Mouse (Mus musculus): ENCODE results near the gene 2410004B18Rik.

Gene 2410004B18Rik

DNA sequence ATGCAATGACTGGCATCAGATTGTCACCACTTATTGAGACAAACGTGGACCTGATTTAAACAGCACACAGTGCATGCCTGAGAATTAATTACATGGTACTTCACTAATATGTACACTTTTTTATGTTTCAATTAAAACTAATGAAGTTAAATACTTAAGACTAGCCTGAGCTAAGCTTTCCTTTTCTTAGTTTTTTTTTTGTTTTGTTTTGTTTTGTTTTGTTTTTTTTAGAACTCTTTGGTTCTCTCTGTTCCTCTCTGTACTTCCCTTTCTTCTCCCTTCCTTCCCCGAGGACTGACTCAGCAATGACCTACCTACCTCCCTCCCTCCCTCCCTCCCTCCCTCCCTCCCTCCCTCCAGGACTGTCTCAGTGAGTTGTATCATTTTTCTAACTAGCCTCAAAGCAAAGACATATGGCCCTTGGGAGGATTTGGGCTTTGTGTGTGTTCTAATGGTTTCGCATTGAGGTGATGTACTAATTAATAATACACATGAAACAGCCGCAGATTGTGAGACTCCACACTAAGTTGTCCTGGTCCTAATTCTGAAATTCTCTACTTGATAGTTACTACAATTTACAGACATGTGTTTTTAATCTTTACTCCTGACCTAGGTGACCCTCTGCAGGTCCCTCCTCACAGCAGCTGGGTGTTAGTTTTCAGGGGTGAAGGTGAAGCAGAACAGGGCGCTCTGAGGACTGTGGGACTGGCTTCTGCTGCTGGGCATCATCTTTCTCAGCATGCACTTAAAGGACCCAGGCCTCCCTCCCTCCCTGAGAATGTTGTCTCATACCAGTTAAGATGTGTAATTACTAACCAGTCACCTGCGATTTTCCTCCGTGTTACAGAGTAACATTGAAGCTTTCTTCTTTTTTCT is 8.1 kb upstream of the 2410004B18Rik start:
- DNase-seq (ENCODE audit: low read depth, low spot score), result no peak

DNA sequence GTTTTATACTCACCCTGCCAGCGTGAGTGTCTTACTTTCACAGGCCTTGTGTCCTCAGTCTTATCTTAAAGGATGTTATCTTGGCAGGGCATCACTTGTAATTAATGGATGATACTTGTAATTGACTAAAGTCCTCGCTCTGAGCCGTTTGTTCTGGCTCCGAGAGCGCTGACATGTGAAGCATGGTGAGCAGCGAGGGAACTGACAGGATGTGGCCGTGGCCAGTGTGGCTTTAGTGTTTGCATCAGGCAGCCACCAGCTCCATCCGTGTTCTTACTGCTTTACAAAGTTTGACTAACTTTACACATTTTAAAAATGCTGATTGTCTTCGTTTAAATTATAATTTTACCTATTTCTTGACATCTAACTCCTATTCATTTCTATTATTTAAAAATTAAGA is 4.0 kb upstream of the 2410004B18Rik start:
- DNase-seq (ENCODE audit: low read depth, low spot score), result no peak

DNA sequence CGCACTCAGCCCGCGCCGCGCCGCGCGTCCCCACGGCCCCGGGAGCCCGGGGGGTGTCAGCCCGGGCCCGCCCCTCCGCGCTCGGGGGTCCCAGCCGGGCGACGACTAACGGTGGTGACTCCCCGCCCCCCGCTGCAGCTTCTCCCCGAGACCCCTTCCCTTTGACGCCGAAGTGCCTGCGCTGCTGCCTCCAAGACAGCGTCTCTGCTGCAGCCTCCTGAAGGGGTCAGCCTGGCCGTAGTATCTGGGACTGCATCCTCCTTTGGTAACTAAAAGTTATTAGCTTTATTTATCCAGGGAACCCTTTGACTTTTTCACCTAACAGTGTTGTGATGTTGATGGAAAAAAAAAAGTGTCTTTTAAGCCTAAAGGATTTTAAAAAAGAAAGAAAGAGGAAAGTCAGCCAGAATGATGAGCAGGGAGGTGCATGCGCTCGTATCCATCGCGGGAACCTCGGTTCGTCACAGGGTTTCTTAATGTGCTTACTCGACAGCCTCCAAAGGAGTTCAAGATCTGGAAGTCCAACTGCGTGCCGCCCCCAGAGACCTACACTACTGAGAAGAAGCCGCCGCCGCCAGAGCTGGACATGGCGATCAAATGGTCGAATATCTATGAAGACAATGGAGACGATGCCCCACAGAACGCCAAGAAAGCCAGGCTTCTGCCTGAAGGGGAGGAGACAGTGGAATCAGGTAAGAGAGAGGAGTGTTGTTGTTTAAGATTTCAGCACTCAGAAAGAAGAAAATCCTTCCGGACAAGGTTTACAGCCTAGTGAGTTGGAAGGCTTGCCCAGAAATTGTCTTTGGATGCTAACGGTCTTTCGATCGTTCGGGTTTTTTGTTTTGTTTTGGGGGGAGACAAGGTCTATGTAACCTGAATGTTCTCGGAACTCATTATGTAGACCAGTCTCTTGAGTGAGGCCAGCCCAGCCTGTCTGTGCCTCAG is 863 bp downstream of the 2410004B18Rik start:
- no peak for DNase-seq (ENCODE audit: low read depth, low spot score)

DNA sequence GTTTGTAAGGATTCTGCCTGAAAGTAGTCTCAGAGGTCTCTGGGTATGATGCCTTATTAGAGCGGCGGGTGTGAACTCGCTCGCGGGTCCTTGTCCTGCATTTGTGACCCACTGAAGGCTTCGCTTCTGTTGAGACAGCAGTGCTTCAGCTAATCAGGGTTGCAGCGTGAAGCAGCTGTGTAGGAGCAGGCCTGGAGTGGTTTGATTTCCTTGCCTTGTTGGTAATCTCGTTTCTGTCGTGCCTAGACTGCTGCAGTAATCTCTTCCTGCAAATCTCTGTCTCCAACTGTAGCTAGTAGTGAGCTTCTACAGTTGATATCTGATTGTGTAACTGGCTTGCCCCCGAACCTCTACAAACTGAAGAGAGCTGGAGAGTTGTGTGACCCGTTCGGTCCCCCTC is 1.6 kb downstream of the 2410004B18Rik start:
- no peak for DNase-seq (ENCODE audit: low read depth, low spot score)

DNA sequence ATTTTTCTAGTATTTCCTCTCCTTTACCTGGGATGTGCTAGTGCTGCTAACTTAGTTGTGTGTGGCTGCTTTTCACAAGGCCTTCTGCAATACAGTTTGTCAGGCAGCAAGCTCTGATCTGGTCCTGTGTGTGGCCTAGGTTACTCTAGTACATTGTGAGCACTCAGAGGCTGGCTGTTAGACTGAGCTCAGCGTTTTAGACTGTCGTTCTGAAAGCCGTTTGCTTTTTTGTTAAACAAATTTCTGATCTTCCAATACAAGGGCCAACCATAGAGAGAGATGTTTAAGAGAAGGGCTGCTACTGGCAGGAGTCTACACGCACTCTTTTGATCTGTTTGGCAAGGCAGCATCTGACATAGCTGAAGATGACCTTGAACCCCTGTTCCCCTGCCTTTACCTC is 2.2 kb downstream of the 2410004B18Rik start:
- DNase-seq (ENCODE audit: low read depth, low spot score), result no peak

DNA sequence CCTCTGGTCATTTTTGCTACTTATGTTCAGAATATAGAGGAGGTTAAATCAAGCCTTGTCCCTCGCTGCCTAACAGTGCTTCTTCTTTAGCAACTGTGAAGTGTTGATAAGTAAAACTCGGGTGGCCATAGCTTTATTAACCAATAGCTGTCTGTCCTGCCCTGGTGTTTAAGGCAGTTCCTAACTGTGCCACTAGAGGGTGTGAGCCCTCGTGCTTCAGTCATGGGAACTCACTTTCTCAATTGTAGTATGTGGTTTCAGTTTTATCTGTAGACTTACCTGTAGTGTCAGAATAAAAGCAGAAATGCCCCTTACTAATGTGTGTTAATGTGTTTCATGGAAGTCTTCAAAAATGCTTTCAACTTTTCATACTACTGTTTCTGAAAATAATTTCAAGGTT is 4.2 kb downstream of the 2410004B18Rik start:
- no peak for DNase-seq (ENCODE audit: low read depth, low spot score)

DNA sequence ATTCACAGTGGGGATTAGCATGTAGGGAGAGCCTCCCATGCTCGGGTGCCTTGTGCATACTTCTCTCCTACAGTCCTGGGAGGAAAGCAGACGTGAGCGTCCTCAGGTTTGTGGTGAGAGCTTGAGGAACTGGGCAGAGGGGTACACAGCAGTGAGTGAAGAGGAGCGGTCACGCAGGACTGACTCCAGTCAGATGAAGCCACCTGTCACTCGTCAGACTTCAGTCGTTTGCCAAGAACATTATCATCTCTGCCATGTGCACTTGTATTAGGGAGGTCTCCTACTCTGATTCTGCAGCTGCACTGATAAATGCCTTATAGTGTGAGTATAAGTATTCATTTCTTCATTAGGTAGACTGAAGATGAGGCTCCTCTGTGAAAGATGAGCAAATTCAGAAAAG is 6.5 kb downstream of the 2410004B18Rik start:
- no peak for DNase-seq (ENCODE audit: low read depth, low spot score)

DNA sequence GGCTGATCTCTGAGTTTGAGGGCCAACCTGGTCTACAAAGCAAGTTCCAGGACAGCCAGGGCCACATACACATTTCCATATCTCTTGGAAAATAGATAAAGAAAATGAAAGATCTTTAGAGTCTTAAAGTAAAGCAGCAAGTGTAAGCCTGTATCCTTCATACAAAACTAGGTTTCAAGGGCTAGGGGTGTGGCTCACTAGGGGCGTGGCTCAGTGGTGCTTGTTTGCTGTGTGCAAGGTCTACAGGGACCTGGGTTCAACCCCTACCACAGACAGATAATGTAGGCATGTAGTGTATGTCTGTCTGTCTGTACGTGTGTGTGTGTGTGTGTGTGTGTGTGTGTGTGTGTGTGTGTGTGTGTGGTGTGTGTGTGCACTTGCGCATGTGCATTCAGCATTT is 8.1 kb downstream of the 2410004B18Rik start:
- no peak for DNase-seq (ENCODE audit: low read depth, low spot score)

DNA sequence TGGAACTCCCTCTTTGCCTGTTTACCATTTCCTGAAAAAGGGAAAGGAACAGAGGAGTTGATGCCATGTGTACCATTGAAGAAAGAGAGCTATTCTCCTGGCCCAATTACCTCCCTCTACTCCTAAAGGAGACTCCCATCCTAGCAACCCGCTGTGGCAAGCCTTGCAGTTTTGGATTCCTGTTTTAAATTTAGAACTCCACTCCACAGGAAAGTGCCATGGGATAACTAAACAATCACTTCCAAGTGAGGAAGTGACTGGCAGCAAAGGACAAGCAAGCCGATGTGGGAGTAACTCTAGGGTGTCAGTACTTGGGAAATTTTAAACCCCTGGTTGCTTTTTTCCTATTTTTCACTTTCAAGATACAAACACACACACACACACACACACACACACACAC is 8.8 kb downstream of the 2410004B18Rik start:
- no peak for DNase-seq (ENCODE audit: low read depth, low spot score)

DNA sequence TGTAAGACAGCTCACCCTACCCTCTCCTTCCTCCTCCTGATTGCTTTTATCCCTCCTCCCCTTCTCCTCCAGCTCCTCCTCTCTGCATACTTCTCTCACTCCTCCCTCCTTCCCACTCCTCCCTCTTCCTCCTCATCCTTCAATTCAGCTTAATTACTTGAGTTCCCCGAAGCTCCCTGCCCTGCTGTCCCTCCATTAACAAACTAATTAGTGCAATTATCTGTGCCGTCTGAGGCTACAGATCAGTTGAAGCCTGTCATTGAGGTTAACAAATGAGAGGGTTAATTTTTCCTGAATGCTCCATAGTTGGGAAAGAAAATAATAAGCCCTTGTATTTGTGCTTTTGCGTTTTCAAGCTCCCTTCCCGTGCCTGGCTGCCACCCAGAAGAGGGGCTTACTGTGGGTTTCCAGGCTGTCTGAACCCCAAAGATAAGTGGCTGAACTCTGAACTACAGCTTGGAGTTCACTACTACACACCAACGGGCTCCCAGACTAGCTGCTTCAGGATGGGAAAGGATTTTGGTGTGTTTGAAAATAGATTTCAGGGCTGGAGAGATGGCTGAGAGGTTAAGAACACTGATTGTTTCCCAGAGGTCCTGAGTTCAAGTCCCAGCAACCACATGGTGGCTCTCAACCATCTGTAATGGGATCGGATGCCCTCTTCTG is 9.9 kb downstream of the 2410004B18Rik start:
- no peak for DNase-seq (ENCODE audit: low read depth, low spot score)

DNA sequence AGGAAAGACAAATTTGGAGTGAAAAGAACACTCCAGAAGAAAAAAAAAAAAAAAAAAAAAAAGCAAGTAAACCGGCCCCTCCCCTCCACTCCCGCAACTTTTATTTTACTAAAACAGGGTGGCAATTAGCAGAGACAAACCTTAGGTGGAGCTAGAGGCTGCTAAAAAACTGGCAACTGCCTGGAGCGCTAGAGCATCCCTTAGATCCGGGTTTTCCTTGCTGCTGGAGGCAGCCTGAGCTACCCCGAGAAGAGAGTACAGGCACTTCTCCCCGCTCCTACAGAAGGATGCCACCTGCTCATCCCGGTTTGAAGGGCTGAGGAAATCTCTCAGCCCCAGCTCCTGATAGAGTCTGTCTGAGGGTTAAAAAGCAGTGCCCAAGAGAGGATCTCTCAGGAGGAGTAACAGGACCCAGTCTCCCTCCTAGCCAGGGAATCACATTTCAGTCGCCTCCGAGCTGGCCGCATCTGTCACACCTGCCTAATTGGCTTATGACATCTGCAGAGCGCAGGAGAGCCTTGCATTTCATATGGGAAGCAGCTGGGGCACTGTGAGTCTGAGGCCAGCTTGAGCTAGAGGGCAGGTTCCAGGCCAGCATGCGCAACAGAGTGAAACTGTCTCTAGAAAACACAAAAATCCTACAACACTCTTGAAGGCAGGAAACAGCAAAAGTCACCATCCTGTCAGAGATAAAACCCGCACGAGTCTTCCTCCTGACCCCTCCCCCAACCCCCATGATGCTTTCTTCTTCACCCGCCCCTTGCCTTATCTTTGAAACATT is 12.4 kb downstream of the 2410004B18Rik start:
- DNase-seq (ENCODE audit: low read depth, low spot score), result peak; percentile 59

DNA sequence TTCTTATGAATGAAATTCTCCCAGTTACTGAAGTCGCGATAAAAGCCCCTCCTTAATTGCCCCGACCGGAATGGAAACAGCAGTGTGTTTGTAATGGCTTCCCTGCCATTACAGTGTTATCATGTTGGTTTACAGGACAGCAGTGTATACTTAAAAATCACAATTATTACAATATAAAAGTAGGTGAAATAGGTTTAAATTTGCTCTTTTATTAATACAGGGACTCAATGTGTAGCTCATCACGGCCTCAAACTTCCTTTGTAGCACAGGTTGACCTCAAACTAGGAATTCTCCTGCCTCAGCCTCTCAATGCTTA is 13.0 kb downstream of the 2410004B18Rik start:
- no peak for DNase-seq (ENCODE audit: low read depth, low spot score)

DNA sequence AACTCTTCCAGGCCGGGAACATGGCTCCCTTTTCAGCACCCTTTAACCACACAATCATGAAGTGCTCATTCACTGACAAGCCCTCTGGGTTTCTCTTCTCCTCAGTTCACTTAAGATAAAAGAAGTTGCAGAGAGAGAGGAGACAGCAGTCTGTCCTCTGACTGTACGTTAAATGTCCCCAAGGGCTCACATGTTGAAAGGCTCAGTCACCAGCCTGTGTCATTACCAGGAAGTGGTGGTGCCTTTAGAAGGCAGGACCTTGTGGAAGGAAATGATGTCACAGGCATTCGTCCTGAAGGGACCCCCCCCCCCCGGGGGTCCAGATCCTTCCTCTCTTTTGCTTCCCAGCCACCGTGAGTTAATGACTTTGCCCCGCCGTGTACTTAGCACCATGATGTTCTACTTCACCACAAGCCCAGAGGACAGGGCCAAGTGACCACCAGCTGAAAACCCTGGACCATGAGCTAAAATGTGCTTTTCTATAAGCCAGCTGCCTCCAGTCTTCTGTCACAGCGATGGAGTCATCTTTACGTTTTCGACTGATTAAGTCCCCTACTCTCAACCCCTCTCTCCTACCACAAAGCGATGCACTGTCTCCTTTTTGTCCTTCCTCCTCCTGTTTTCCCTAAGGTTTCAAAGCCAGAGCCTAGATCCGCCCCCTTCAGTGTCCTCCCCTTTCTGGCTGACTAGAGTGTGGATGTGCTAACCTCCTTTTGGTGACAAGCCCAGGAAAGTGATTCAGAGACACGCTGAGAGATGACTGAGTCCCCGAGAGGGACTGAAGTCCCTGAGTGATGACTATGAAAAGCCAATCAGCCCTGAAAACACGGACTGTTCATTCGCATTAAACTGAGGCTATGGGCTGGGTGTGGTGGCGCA is 13.7 kb downstream of the 2410004B18Rik start:
- no peak for DNase-seq (ENCODE audit: low read depth, low spot score)

DNA sequence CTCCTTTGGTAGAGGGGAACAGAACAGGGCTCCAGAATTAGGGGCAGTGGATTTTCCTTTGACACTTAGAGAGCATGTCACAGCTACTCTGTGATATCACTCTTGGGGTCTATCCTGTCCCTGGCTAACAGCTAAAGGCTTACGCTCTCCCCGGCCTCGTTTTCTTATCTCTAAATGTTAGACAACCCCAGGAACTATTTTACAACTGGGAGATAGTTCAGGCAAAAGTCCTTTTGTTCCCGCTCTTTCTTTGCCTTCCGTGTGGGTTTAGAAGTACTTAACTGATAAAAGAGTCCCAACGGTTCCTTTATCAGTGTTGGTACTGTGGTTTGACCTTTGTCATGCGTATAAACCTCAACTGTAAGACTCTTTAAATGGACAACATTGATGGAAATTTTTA is 15.1 kb downstream of the 2410004B18Rik start:
- DNase-seq (ENCODE audit: low read depth, low spot score), result no peak

DNA sequence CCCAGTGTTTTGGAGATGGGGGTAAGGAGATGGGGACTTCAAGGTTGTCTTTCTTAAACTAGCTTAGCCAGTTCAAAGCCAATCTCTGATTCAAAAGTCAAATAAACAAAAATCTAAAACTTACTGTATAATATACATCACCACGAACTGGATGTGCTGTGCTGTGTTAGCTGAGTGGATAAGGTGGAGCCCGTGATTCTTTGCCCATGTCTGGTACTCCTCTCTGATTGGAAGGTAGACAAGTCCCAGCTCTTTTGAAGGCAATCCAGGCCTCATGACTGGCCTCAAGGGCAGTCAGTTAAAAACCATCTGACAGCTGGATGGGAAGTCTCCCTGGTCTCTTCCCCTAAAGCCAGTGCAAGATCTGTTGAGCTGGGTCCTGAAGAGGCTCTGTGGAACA is 15.6 kb downstream of the 2410004B18Rik start:
- DNase-seq (ENCODE audit: low read depth, low spot score), result no peak

DNA sequence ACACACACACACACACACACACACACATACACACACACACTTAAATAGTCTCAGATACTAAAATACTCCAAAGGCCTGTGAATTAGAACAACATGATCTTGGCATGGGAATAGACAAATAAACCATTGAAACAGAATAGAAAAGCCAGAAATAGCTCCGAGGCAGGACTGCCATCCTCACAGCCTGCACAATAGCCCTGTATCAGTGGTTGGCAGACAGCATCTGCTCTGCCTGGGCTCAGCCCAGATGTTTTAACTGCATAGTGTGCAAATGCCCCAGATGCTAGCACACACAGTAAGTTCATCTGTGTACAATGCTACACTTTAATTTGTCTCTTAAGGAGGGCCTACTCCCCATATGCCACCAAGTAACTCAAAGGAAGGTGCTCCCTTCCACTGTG is 22.0 kb downstream of the 2410004B18Rik start:
- DNase-seq (ENCODE audit: low read depth, low spot score), result no peak

DNA sequence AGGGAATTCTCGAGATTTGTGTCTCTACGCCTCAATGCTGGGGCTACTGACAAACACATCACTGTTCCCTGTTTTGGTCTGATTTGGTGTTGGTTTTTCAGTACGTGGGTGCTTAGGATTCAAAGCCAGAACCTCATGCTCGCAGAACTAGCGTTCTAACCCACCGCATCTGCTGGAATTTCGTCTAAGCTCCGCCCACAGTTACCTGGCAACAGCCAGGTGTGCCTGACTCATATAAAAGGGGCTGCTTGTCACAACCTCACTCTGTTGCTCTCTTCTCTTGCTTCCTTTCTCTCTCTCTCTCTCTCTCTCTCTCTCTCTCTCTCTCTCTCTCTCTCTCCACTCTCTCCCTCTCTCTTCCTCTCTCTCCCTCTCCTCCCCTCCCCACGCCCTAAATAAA is 24.6 kb downstream of the 2410004B18Rik start:
- DNase-seq (ENCODE audit: low read depth, low spot score), result no peak

DNA sequence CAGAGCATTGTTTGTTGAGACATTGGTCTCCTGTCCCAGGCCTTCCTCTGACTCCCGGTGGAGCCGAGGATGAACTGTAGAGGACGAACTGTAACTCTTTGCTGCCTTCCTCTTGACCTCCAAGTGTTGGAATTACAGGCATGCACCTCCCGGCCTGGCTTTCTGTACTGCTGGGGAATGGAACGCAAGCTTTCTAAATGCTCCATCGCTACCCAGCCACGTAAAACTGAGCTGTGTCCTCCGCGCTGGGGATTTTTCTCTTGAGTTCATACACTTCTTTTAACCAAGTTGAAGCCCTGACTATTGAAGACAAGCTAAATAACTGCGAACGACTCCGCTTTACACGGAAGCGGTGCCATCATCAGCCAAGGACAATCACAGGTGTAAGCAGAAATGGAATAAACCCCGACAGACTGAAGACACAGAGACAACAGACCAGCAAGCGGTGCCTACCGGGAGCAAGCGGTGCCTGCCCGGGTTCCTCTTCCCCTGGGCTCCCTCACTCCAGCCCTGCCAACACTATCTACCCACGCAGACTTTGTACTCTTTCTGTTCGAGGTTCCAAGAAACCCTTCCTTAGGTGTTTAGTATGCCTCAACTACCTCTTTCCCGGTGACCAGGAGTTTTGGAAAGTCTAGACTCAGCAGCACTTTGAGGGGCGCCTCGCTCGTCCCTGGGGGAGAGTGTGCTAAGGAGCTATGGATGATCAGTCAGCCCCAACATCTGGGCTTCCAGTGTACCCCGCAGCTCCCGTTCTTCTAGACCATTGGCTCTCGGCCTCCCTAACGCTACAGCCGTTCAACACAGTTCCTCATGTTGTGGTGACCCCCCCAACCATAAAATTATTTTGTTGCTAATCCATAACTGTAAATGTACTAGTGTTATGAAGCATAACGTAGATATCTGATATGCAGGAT is 25.5 kb downstream of the 2410004B18Rik start:
- DNase-seq (ENCODE audit: low read depth, low spot score), result no peak

DNA sequence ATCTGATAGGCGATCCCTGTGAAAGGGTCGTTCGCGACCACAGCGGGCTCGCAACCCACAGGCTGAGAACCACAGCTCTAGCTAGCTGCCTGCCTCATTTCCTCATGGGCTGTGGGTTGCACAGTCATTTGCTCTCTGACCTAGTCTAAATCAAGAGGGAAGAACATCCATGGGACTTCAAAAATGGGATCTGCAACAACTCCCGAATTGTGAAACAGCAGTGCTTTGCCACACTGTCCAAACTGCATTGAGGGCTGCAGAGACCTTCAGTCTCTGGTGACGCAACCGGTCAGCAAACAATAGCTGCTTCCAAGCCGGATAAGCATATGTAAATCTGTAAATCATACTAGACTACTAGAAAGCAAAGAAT is 26.2 kb downstream of the 2410004B18Rik start:
- no peak for DNase-seq (ENCODE audit: low read depth, low spot score)
